Mouse (Mus musculus): ENCODE data around the gene Tssk6. TPM values are rescaled to one million over a fixed set of nuclear protein-coding genes. Genes with fewer than 3 reads are reported as not detected.

Tssk6 gene
- polyA plus RNA-seq, 1 experiment from 2014 or later: 2.3 TPM

- peak overlapping the region; percentile 54 for H3K9ac ChIP-seq (ENCODE audit: low read length)
- 18% methylated on average over 79 of the region's 79 CpGs for WGBS
- ATAC-seq (ENCODE audit: insufficient read depth, low FRiP score): no peak
Measured at GRCm38 (mm10) chr8:69881261-69881865, 20.6 kb upstream of the Tssk6 start.

GRCm38 (mm10) chr8:69882021-69882756 lies 19.8 kb upstream of the Tssk6 start:
- 6% methylated on average over 102 of the region's 103 CpGs for WGBS
- ATAC-seq (ENCODE audit: insufficient read depth, low FRiP score): peak; percentile 68

More at GRCm38 (mm10) chr8:69881261-69881865, 20.6 kb upstream of the Tssk6 start:
- Histone ChIP-seq H3K27me3 (ENCODE audit: control insufficient read depth, insufficient read depth, low read length) (peaks cover 74% of the 10 kb centered on the region), H3K4me1 (ENCODE audit: control insufficient read depth, insufficient read depth, low read length) (peaks cover 5% of the 10 kb centered on the region; the same call in 1 of the 2 replicates), H3K9me3 (replicated peaks; ENCODE audit: control insufficient read depth, low read length) (no peaks in the 10 kb centered on the region), H3K36me3 (ENCODE audit: control insufficient read depth, insufficient read depth, low read length) (no peaks in the 10 kb centered on the region), H3K27ac (ENCODE audit: low read length) (no peak overlapping the region), H3K4me2 (ENCODE audit: low read depth, low read length) (peak overlapping the region; percentile 66), H3K4me3 (replicated peaks; ENCODE audit: low read length) (peak overlapping the region; percentile 48)

GRCm38 (mm10) chr8:69882833-69883600 lies 19.0 kb upstream of the Tssk6 start:
- 18% methylated on average over 52 of the region's 52 CpGs for WGBS
- Histone ChIP-seq H3K9me3 (replicated peaks; ENCODE audit: control insufficient read depth, low read length) (no peaks in the 10 kb centered on the region), H3K9ac (ENCODE audit: low read length) (no peak overlapping the region)

More at GRCm38 (mm10) chr8:69882021-69882756, 19.8 kb upstream of the Tssk6 start:
- peak overlapping the region; percentile 48 for H3K4me3 ChIP-seq (replicated peaks; ENCODE audit: low read length)
- H3K36me3 ChIP-seq (ENCODE audit: control insufficient read depth, insufficient read depth, low read length): no peaks in the 10 kb centered on the region
- no peaks in the 10 kb centered on the region for H3K9me3 ChIP-seq (replicated peaks; ENCODE audit: control insufficient read depth, low read length)
- H3K9ac ChIP-seq (ENCODE audit: low read length): peak overlapping the region; percentile 55
- H3K27ac ChIP-seq (ENCODE audit: low read length): no peak overlapping the region
- peak overlapping the region; percentile 66 for H3K4me2 ChIP-seq (ENCODE audit: low read depth, low read length)
- H3K27me3 ChIP-seq (ENCODE audit: control insufficient read depth, insufficient read depth, low read length): peaks cover 82% of the 10 kb centered on the region
- peaks cover 8% of the 10 kb centered on the region for H3K4me1 ChIP-seq (ENCODE audit: control insufficient read depth, insufficient read depth, low read length)

GRCm38 (mm10) chr8:69884141-69884540 lies 17.8 kb upstream of the Tssk6 start:
- Histone ChIP-seq H3K9me3 (replicated peaks; ENCODE audit: control insufficient read depth, low read length) (no peaks in the 10 kb centered on the region), H3K4me3 (replicated peaks; ENCODE audit: low read length) (no peak overlapping the region), H3K4me2 (ENCODE audit: low read depth, low read length) (no peak overlapping the region), H3K27ac (ENCODE audit: low read length) (no peak overlapping the region), H3K36me3 (ENCODE audit: control insufficient read depth, insufficient read depth, low read length) (no peaks in the 10 kb centered on the region), H3K27me3 (ENCODE audit: control insufficient read depth, insufficient read depth, low read length) (peaks cover 100% of the 10 kb centered on the region), H3K9ac (ENCODE audit: low read length) (no peak overlapping the region), H3K4me1 (ENCODE audit: control insufficient read depth, insufficient read depth, low read length) (peaks cover 25% of the 10 kb centered on the region)
- 52% methylated on average over 13 of the region's 13 CpGs for WGBS
- no peak for ATAC-seq (ENCODE audit: insufficient read depth, low FRiP score)

More at GRCm38 (mm10) chr8:69882833-69883600, 19.0 kb upstream of the Tssk6 start:
- H3K27ac ChIP-seq (ENCODE audit: low read length): no peak overlapping the region
- H3K27me3 ChIP-seq (ENCODE audit: control insufficient read depth, insufficient read depth, low read length): peaks cover 90% of the 10 kb centered on the region
- H3K4me3 ChIP-seq (replicated peaks; ENCODE audit: low read length): peak overlapping the region; percentile 48
- peak overlapping the region; percentile 66; the same call in 1 of the 2 replicates for H3K4me2 ChIP-seq (ENCODE audit: low read depth, low read length)
- no peak for ATAC-seq (ENCODE audit: insufficient read depth, low FRiP score)
- H3K4me1 ChIP-seq (ENCODE audit: control insufficient read depth, insufficient read depth, low read length): peaks cover 14% of the 10 kb centered on the region
- H3K36me3 ChIP-seq (ENCODE audit: control insufficient read depth, insufficient read depth, low read length): no peaks in the 10 kb centered on the region

GRCm38 (mm10) chr8:69887289-69888243 lies 14.4 kb upstream of the Tssk6 start, which contains the start of gene Cilp2:
Cilp2 (minus strand) TSS chr8:69887687.
- Histone ChIP-seq H3K9ac (ENCODE audit: low read length) (0 out of 2 replicates have a peak within 1 kb of the TSS, but pooled peaks have one; percentile 21), H3K27ac (ENCODE audit: low read length) (no peak within 1 kb of the TSS), H3K4me1 (ENCODE audit: control insufficient read depth, insufficient read depth, low read length) (peaks cover 21% of the 10 kb centered on the region), H3K27me3 (ENCODE audit: control insufficient read depth, insufficient read depth, low read length) (peaks cover 83% of the 10 kb centered on the region), H3K4me2 (ENCODE audit: low read depth, low read length) (peak within 1 kb of the TSS; percentile 45), H3K4me3 (replicated peaks; ENCODE audit: low read length) (peak within 1 kb of the TSS; percentile 22), H3K9me3 (replicated peaks; ENCODE audit: control insufficient read depth, low read length) (no peaks in the 10 kb centered on the region), H3K36me3 (ENCODE audit: control insufficient read depth, insufficient read depth, low read length) (no peaks in the 10 kb centered on the region)
- ATAC-seq (ENCODE audit: insufficient read depth, low FRiP score): no peak
- under 1% methylated on average over 60 of the region's 60 CpGs for whole genome bisulfite sequencing

- WGBS: 7% methylated on average over 24 of the region's 24 CpGs
- H3K9ac ChIP-seq (ENCODE audit: low read length): no peak overlapping the region
- H3K4me3 ChIP-seq (replicated peaks; ENCODE audit: low read length): peak overlapping the region; percentile 22
- no peak overlapping the region for H3K27ac ChIP-seq (ENCODE audit: low read length)
- peaks cover 75% of the 10 kb centered on the region for H3K27me3 ChIP-seq (ENCODE audit: control insufficient read depth, insufficient read depth, low read length)
- peaks cover 21% of the 10 kb centered on the region for H3K4me1 ChIP-seq (ENCODE audit: control insufficient read depth, insufficient read depth, low read length)
- peak overlapping the region; percentile 45 for H3K4me2 ChIP-seq (ENCODE audit: low read depth, low read length)
- no peaks in the 10 kb centered on the region for H3K9me3 ChIP-seq (replicated peaks; ENCODE audit: control insufficient read depth, low read length)
- no peaks in the 10 kb centered on the region for H3K36me3 ChIP-seq (ENCODE audit: control insufficient read depth, insufficient read depth, low read length)
- no peak for ATAC-seq (ENCODE audit: insufficient read depth, low FRiP score)
Measured at GRCm38 (mm10) chr8:69888244-69888866, 13.6 kb upstream of the Tssk6 start.

GRCm38 (mm10) chr8:69888902-69889301 lies 13.1 kb upstream of the Tssk6 start:
- Histone ChIP-seq H3K4me3 (replicated peaks; ENCODE audit: low read length) (peak overlapping the region; percentile 22), H3K9me3 (replicated peaks; ENCODE audit: control insufficient read depth, low read length) (no peaks in the 10 kb centered on the region), H3K27me3 (ENCODE audit: control insufficient read depth, insufficient read depth, low read length) (peaks cover 69% of the 10 kb centered on the region), H3K36me3 (ENCODE audit: control insufficient read depth, insufficient read depth, low read length) (no peaks in the 10 kb centered on the region), H3K9ac (ENCODE audit: low read length) (no peak overlapping the region), H3K4me2 (ENCODE audit: low read depth, low read length) (peak overlapping the region; percentile 45), H3K27ac (ENCODE audit: low read length) (no peak overlapping the region), H3K4me1 (ENCODE audit: control insufficient read depth, insufficient read depth, low read length) (peaks cover 21% of the 10 kb centered on the region)
- 5% methylated on average over 32 of the region's 32 CpGs for WGBS
- ATAC-seq (ENCODE audit: insufficient read depth, low FRiP score): 0 out of 2 replicates have a peak, but pooled peaks have one; percentile 22

GRCm38 (mm10) chr8:69890813-69891241 lies 11.2 kb upstream of the Tssk6 start:
- Histone ChIP-seq H3K9me3 (replicated peaks; ENCODE audit: control insufficient read depth, low read length) (no peaks in the 10 kb centered on the region), H3K4me2 (ENCODE audit: low read depth, low read length) (no peak overlapping the region), H3K9ac (ENCODE audit: low read length) (no peak overlapping the region), H3K36me3 (ENCODE audit: control insufficient read depth, insufficient read depth, low read length) (no peaks in the 10 kb centered on the region), H3K27ac (ENCODE audit: low read length) (no peak overlapping the region), H3K4me3 (replicated peaks; ENCODE audit: low read length) (no peak overlapping the region), H3K27me3 (ENCODE audit: control insufficient read depth, insufficient read depth, low read length) (peaks cover 50% of the 10 kb centered on the region), H3K4me1 (ENCODE audit: control insufficient read depth, insufficient read depth, low read length) (peaks cover 21% of the 10 kb centered on the region)
- 43% methylated on average over 19 of the region's 19 CpGs for WGBS
- no peak for ATAC-seq (ENCODE audit: insufficient read depth, low FRiP score)

Measured in stomach, embryonic 16.5 days (tissue).